Mouse (Mus musculus) midbrain, embryonic 14.5 days (tissue): Measurements from ENCODE around the gene Uba7. TPM values are rescaled to one million over a fixed set of nuclear protein-coding genes. Genes with fewer than 3 reads are reported as not detected.
"Not testable (repeated sequence)": the region's sequence is repeated elsewhere in the genome, so short reads cannot be mapped to it uniquely, and the experiment has no call there.

Experiments
- ATAC-seq: fragments of 200-750 bp; cut with Nextera tagmentation; 2 replicates; pipeline ENCODE4 v1.8.0; 2017; ENCODE audit warnings: moderate number of reproducible peaks, moderate library complexity; ENCODE audit not compliant: low FRiP score, low TSS enrichment
- DNase-seq: peaks from one replicate; pipeline ENCODE4 v3.0.0-alpha.2; 2015
- H3K27ac ChIP-seq: fragments of 300-500 bp; sonication (generic); replicated peaks from 2 replicates; pipeline ENCODE4 v1.5.1; 2014; ENCODE audit warnings: mild to moderate bottlenecking, low read depth, low read length, moderate library complexity
- H3K27me3 ChIP-seq: fragments of 300-500 bp; sonication (generic); 2 replicates; pipeline ENCODE4 v1.6.1; 2014; ENCODE audit warnings: low read length, control low read depth, mixed read lengths; ENCODE audit not compliant: control insufficient read depth, insufficient read depth
- H3K36me3 ChIP-seq: fragments of 300-500 bp; sonication (generic); 2 replicates; pipeline ENCODE4 v1.6.1; 2014; ENCODE audit warnings: low read length, control low read depth; ENCODE audit not compliant: control insufficient read depth, insufficient read depth
- H3K4me1 ChIP-seq: fragments of 300-500 bp; sonication (generic); 2 replicates; pipeline ENCODE4 v1.6.1; 2014; ENCODE audit warnings: mild to moderate bottlenecking, antibody characterized with exemption, low read length, control low read depth; ENCODE audit not compliant: control insufficient read depth, insufficient read depth
- H3K4me2 ChIP-seq: fragments of 300-500 bp; sonication (generic); 2 replicates; pipeline ENCODE4 v1.6.1; 2014; ENCODE audit warnings: mild to moderate bottlenecking, low read length, moderate library complexity
- H3K4me3 ChIP-seq: fragments of 300-500 bp; sonication (generic); replicated peaks from 2 replicates; pipeline ENCODE4 v1.5.1; 2014; ENCODE audit warnings: low read depth, low read length
- H3K9ac ChIP-seq: fragments of 300-500 bp; sonication (generic); replicated peaks from 2 replicates; pipeline ENCODE4 v1.6.1; 2014; ENCODE audit warnings: mild to moderate bottlenecking, low read length, moderate library complexity
- H3K9me3 ChIP-seq: fragments of 300-500 bp; sonication (generic); 2 replicates; pipeline ENCODE4 v1.6.1; 2016; ENCODE audit warnings: low read length, control low read depth, mixed read lengths; ENCODE audit not compliant: control insufficient read depth
- WGBS: fragments of 180-500 bp; shearing (Covaris S2); extraction: QIAGEN DNeasy Blood & Tissue Kit; methylation state at CpG from one replicate; pipeline ENCODE4 v1.1.7; 2014; 5-methylcytosine and 5-hydroxymethylcytosine counted together
- polyA plus RNA-seq: library from polyadenylated mRNA; unstranded; fragments of >200 nt; fragmentation: Nextera tagmentation; extraction: Ambion mirVana; gene quantifications from 2 replicates; pipeline ENCODE4 v1.2.1, GENCODE M21; 2014

The Uba7 gene
- polyA plus RNA-seq, 1 experiment from 2014 or later: 5.0 TPM

GRCm38 (mm10) chr9:108013577-108013976, 38.3 kb downstream of the Uba7 start:
- whole genome bisulfite sequencing: 98% methylated on average over 2 of the region's 2 CpGs

GRCm38 (mm10) chr9:108017127-108017526, 41.8 kb downstream of the Uba7 start:
- no peak overlapping the region for H3K27ac ChIP-seq
- no peaks in the 10 kb centered on the region for H3K4me1 ChIP-seq
- no peak overlapping the region for H3K9ac ChIP-seq
- no peaks in the 10 kb centered on the region for H3K27me3 ChIP-seq
- H3K36me3 ChIP-seq: peaks cover 11% of the 10 kb centered on the region; the same call in 1 of the 2 replicates
- H3K4me3 ChIP-seq: no peak overlapping the region
- no peak overlapping the region for H3K4me2 ChIP-seq
- DNase-seq: no peak
- no peak for ATAC-seq
- WGBS: 77% methylated on average over 3 of the region's 3 CpGs
- H3K9me3 ChIP-seq: no peaks in the 10 kb centered on the region

More at GRCm38 (mm10) chr9:108013577-108013976, 38.3 kb downstream of the Uba7 start:
- not testable (repeated sequence) for H3K4me3 ChIP-seq, DNase-seq, H3K9ac ChIP-seq, H3K27me3 ChIP-seq, H3K9me3 ChIP-seq, ATAC-seq, H3K27ac ChIP-seq, H3K4me1 ChIP-seq, H3K4me2 ChIP-seq
- H3K36me3 ChIP-seq: peaks cover 11% of the 10 kb centered on the region; the same call in 1 of the 2 replicates

GRCm38 (mm10) chr9:108020741-108021140, 45.4 kb downstream of the Uba7 start:
- ATAC-seq: no peak
- WGBS: 96% methylated on average over 1 of the region's 1 CpGs

GRCm38 (mm10) chr9:108023216-108023615, 47.9 kb downstream of the Uba7 start:
- WGBS: 92% methylated on average over 3 of the region's 3 CpGs
- ATAC-seq: no peak
- H3K4me3 ChIP-seq: no peak overlapping the region
- no peak for DNase-seq
- H3K9ac ChIP-seq: no peak overlapping the region
- H3K4me2 ChIP-seq: no peak overlapping the region
- H3K27me3 ChIP-seq: no peaks in the 10 kb centered on the region
- no peaks in the 10 kb centered on the region for H3K9me3 ChIP-seq
- no peaks in the 10 kb centered on the region for H3K4me1 ChIP-seq
- no peak overlapping the region for H3K27ac ChIP-seq
- H3K36me3 ChIP-seq: peaks cover 38% of the 10 kb centered on the region

More at GRCm38 (mm10) chr9:108020741-108021140, 45.4 kb downstream of the Uba7 start:
- H3K4me2 ChIP-seq: no peak overlapping the region
- H3K27ac ChIP-seq: no peak overlapping the region
- no peak for DNase-seq
- no peak overlapping the region for H3K4me3 ChIP-seq
- H3K27me3 ChIP-seq: no peaks in the 10 kb centered on the region
- H3K4me1 ChIP-seq: no peaks in the 10 kb centered on the region
- no peaks in the 10 kb centered on the region for H3K9me3 ChIP-seq
- peaks cover 22% of the 10 kb centered on the region for H3K36me3 ChIP-seq
- no peak overlapping the region for H3K9ac ChIP-seq

- no peak for ATAC-seq
- WGBS: 91% methylated on average over 3 of the region's 3 CpGs
- Histone ChIP-seq H3K4me3 (no peak overlapping the region), H3K4me1 (no peaks in the 10 kb centered on the region), H3K27ac (no peak overlapping the region), H3K9me3 (no peaks in the 10 kb centered on the region), H3K9ac (no peak overlapping the region), H3K4me2 (no peak overlapping the region), H3K36me3 (peaks cover 43% of the 10 kb centered on the region), H3K27me3 (no peaks in the 10 kb centered on the region)
- DNase-seq: no peak
These were observed 51.3 kb downstream of the Uba7 start for GRCm38 (mm10) chr9:108026584-108026983.

- no peak for ATAC-seq
- WGBS: 99% methylated on average over 3 of the region's 3 CpGs
- Histone ChIP-seq H3K4me1 (no peaks in the 10 kb centered on the region), H3K27ac (no peak overlapping the region), H3K9ac (no peak overlapping the region), H3K9me3 (no peaks in the 10 kb centered on the region), H3K27me3 (no peaks in the 10 kb centered on the region), H3K4me2 (no peak overlapping the region), H3K4me3 (no peak overlapping the region), H3K36me3 (peaks cover 51% of the 10 kb centered on the region)
- DNase-seq: no peak
These were observed 52.6 kb downstream of the Uba7 start for GRCm38 (mm10) chr9:108027867-108028266.

GRCm38 (mm10) chr9:108032126-108032525, 56.8 kb downstream of the Uba7 start:
- H3K9ac ChIP-seq: no peak overlapping the region
- H3K4me2 ChIP-seq: no peak overlapping the region
- H3K27me3 ChIP-seq: no peaks in the 10 kb centered on the region
- WGBS: 94% methylated on average over 5 of the region's 5 CpGs
- H3K27ac ChIP-seq: no peak overlapping the region
- ATAC-seq: no peak
- H3K4me1 ChIP-seq: no peaks in the 10 kb centered on the region
- H3K4me3 ChIP-seq: no peak overlapping the region
- H3K9me3 ChIP-seq: no peaks in the 10 kb centered on the region
- peaks cover 55% of the 10 kb centered on the region for H3K36me3 ChIP-seq
- DNase-seq: no peak

Other genes with a start within 250 kb of the Uba7 start
- gene Rbm5, start 204.5 kb upstream of the Uba7 start, polyA plus RNA-seq: 190 and 241 TPM in 2 replicates
- gene Rbm6, start 102.3 kb upstream of the Uba7 start, polyA plus RNA-seq: 72.6 and 95.5 TPM in 2 replicates
- 21.8 and 25.5 TPM in 2 replicates for gene Mon1a, start 87.4 kb upstream of the Uba7 start, polyA plus RNA-seq
- gene Mst1r, start 68.6 kb upstream of the Uba7 start, polyA plus RNA-seq: 0.58 and 0.82 TPM in 2 replicates
- gene Actl11, start 47.0 kb upstream of the Uba7 start, polyA plus RNA-seq: not detected in 2 replicates
- 16.7 and 26.1 TPM in 2 replicates for gene Camkv, start 39.8 kb upstream of the Uba7 start, polyA plus RNA-seq
- 10.3 and 10.4 TPM in 2 replicates for gene Traip, start 25.4 kb upstream of the Uba7 start, polyA plus RNA-seq
- gene Gm20661, start 7.6 kb downstream of the Uba7 start, polyA plus RNA-seq: 0.47 and 0.49 TPM in 2 replicates
- 12.1 and 13.3 TPM in 2 replicates for gene Inka1, start 10.4 kb downstream of the Uba7 start, polyA plus RNA-seq
- 1.1 and 1.2 TPM in 2 replicates for gene Cdhr4, start 17.0 kb downstream of the Uba7 start, polyA plus RNA-seq
- gene Gm20662, start 20.8 kb downstream of the Uba7 start, polyA plus RNA-seq: 0.72 TPM in 1 of 2 replicates, not detected in the other
- 61.1 and 64.4 TPM in 2 replicates for gene Ip6k1, start 27.0 kb downstream of the Uba7 start, polyA plus RNA-seq
- gene Gmppb, start 73.7 kb downstream of the Uba7 start, polyA plus RNA-seq: 14.0 and 16.7 TPM in 2 replicates
- 2.4 and 3.5 TPM in 2 replicates for gene Amigo3, start 77.7 kb downstream of the Uba7 start, polyA plus RNA-seq
- not detected in 2 replicates for gene Mst1, start 104.9 kb downstream of the Uba7 start, polyA plus RNA-seq
- gene Rnf123, start 107.8 kb downstream of the Uba7 start, polyA plus RNA-seq: 54.8 and 56.2 TPM in 2 replicates
- gene Apeh, start 119.1 kb downstream of the Uba7 start, polyA plus RNA-seq: 38.0 and 43.8 TPM in 2 replicates
- gene Bsn, start 214.9 kb downstream of the Uba7 start, polyA plus RNA-seq: 14.2 and 14.7 TPM in 2 replicates